Mouse (Mus musculus) urinary bladder, postnatal 10 days (tissue): ENCODE results near the gene Golga1.
A peak's percentile ranks its signal among the peaks of the same experiment; 100 is the strongest.
"Not testable (repeated sequence)": the region's sequence is repeated elsewhere in the genome, so short reads cannot be mapped to it uniquely, and the experiment has no call there.

ENCODE experiments used
- DNase-seq: peaks from one replicate; pipeline ENCODE4 v3.0.0; 2022; ENCODE audit warnings: low spot score

Golga1 gene

GRCm38 (mm10) chr2:39065400-39065987 lies at the start of gene Golga1:
Golga1 (minus strand) TSS chr2:39065541.
- peak; percentile 64 for DNase-seq

GRCm38 (mm10) chr2:39114093-39114492 lies 48.8 kb upstream of the Golga1 start:
- DNase-seq = no peak

GRCm38 (mm10) chr2:39110514-39110913 lies 45.2 kb upstream of the Golga1 start:
- DNase-seq = no peak

GRCm38 (mm10) chr2:39109712-39110111 lies 44.4 kb upstream of the Golga1 start:
- not testable (repeated sequence) for DNase-seq

DNA sequence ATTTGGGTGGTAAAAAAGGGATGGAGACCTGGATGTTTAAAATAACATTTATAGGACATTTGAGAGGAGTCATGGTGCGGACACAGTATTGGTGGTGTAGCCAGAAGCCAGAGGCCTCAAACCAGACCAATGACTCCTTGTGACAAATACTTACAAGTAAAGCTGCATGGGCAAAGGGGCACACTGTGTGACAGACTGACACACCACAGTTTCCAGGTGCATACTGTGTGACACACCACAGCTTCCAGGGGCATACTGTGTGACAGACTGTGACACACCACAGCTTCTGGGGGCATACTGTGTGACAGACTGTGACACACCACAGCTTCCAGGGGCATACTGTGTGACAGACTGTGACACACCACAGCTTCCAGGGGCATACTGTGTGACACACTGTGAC lies 34.6 kb upstream of the Golga1 start:
- not testable (repeated sequence) for DNase-seq

DNA sequence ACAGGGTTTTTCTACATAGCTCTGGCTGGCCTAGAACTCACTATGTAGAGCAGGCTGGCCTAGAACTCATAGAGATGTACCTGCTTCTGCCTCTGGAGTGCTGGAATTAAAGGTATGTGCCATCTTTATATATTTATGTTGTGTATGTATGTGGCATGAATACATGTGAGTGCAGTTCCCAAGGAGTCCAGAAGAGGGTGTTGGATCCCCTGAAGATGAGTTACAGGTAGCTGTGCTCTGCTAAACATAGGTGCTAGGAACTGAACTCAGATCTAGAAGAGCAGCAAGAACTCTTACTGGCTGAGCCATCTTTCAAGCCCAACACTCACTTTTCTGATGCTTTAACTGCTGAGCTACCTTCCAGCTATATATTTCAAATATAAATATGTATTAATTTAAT lies 32.7 kb upstream of the Golga1 start:
- no peak for DNase-seq

- no peak for DNase-seq
Measured at GRCm38 (mm10) chr2:39091966-39092365, 26.6 kb upstream of the Golga1 start.

GRCm38 (mm10) chr2:39082706-39083105 lies 17.4 kb upstream of the Golga1 start:
- no peak for DNase-seq

DNA sequence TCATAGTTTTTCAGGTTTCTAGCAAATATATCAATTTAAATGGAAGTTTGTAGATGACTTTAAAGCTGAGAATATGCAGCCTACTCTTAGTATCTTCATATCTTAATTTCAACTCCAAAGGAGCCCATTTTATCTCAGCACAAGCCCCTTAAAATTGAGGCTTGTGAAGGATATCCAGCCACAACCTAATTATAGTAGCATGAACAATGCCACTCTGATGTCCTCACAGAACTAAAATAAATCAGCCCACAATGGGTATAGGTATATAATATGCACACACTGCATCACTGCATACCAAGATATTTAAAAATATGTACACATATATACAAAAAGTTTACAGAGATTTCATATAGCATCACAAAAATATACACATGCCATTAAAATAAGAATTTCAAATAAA lies 5.3 kb upstream of the Golga1 start:
- no peak for DNase-seq

DNA sequence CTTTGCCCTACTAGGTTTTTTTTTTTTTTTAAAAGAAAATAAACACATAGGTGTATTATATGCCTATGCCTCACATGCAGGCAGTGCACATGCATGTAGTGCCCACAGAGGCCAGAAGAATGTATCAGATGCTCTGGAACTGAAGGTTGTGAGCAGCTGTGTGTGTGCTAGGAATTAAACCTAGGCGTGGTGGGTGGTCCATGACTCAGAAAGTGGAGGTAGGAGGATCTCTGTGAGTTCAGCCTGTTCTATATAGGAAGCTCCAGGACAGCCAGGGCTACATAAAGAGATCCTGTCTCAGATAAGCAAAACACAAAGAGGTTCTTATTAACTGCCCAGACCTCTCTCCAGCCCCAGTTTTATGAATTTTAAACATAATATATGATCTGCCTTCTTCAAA lies 3.8 kb upstream of the Golga1 start:
- no peak for DNase-seq

DNA sequence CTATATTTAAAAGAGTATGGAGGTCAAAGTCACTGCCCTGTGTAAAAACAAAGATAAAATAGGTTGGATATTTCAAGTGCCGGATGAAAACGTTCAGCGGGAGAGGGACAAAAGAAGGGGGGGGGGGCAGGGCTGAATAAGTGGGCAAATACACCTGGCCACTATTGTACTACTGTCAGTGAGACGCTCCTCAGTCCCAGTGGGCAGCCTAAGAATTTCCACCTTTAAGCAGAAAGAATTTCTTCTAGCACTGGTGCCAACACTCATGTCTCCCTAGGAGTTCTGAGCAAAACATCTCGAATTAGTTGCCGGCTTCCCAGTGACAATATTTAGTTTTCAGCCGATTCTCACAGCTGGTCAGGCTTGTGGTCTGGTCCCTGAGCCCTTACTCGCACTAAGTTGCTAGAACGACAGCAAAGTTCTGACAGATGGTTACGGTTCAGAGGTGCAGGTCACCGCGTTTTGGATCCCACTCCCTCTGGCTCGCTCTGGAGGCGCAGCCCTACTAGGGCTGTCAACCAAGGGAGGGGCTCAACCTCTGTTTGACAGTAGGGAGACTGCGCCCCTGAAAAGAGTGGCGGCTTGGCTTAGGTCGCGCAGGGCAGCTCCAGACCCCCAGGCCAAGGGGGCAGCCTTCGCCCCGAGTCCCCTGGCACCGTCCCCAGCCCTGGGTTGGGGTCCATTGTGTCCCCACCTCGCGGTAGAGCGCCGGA lies 498 bp downstream of the Golga1 start:
- DNase-seq = no peak

DNA sequence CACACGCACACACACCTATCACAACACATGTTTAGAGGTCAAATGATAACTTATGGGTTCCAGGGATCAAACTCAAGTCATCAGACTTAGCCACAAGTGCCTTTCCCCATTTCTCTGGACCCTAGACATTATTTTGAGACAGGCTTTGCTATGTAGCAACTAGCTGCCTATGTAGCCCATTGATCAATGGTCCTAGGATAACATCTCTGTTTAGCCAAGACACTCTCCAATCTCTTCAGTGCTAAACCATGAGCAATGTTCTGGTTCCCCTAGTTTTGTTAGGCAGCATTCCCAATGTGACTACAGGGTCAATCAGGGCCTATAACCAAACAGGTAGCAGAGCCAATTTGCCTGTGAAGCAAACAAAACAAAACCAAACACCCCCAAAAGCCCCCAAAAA lies 16.8 kb downstream of the Golga1 start:
- no peak for DNase-seq

GRCm38 (mm10) chr2:39040215-39040614 lies 25.1 kb downstream of the Golga1 start:
- no peak for DNase-seq

- DNase-seq = no peak
Measured at GRCm38 (mm10) chr2:39031611-39032010, 33.7 kb downstream of the Golga1 start.

GRCm38 (mm10) chr2:39020004-39020403 lies 45.3 kb downstream of the Golga1 start:
- no peak for DNase-seq

GRCm38 (mm10) chr2:39016581-39016980 lies 48.8 kb downstream of the Golga1 start:
- no peak for DNase-seq

DNA sequence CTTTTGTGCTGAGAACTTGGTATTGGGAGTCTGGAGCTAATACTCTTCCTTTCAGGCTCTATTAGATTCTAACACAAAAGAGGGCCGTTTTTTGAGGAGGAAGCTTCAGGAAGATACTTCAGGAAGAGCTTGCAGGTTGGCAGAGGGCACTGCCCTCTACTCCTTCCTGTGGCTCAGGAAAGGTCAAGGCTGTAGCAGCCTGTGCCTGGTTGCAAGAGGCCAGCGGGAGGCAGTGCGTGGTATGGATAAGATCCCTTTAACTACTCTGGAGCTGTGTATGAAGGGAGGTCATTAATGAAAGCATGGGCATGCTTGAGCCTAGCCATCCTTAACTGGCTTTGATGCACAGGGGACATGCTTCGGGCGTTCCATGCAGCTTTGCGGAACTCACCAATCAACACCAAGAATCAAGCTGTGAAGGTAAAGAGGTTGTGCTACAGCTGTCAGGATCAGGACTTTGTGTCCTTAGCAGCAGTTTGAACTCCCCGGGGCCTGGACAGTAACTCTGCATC lies 52.5 kb downstream of the Golga1 start:
- DNase-seq = no peak

- DNase-seq = no peak
Measured at GRCm38 (mm10) chr2:39011971-39012370, 53.4 kb downstream of the Golga1 start.

GRCm38 (mm10) chr2:39011264-39011663 lies 54.1 kb downstream of the Golga1 start:
- no peak for DNase-seq

DNA sequence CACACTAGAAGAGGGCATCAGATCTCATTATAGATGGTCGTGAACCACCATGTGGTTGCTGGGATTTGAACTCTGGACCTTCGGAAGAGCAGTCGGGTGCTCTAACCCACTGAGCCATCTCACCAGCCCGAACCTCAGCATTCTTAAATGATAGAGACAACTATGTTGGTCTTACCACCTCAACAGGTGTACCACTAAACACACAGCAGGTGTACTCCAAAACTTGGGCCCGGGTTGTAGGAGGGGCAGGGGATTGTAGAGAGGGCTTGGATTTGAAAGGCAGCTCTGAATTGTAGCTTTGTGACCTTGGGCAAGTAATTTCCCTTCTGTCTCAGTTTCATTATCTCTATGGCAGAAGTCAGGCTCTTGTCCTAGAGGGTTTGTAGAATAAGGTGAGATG lies 55.2 kb downstream of the Golga1 start:
- DNase-seq = not testable (repeated sequence)

GRCm38 (mm10) chr2:39008954-39009365 lies 56.4 kb downstream of the Golga1 start:
- no peak for DNase-seq

DNA sequence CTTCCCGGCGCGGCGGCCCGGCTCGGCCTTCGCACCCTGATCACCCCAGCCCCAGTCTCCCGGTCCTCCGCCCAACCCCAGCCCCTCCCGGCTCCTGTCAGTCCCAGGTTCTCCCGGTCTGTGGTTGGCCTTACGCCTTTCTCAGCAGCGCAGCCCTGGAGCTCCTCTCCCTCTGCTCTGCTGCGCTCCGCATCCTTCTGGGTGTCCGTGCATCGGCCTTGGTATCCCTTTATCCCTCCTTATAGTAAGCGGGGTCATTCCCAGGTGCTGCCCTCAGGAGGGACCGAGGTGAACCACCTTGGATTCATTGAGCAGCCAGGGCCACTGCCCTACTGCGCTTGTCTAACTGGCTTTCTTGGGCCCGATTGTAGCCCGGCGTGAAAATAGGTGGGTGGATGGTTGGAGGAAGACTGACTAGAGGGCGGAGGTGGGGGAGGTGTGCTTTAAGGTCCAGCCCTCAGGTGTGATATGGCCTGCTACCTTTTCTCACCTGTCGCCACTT lies 56.9 kb downstream of the Golga1 start:
- no peak for DNase-seq

DNA sequence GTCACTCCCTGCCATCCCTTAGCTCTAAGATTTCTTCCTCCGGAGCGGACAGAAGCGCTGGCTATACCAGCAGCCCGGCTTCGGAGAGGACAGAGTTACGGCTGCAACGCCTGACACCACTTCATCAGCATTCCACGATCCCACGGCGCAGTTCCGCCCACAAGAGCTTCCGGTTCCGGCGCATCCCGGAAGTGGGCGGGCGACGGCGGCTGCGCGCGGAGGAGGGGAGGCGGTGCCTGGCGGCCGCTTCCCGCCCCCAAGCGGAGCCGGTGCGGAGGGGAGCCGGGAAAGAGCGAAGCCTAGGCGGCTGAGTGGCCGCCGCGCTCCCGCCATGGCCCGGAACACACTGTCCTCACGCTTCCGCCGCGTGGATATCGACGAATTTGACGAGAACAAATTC lies 57.5 kb downstream of the Golga1 start:
- DNase-seq = peak; percentile 80
